Mouse (Mus musculus) midbrain, embryonic 12.5 days (tissue): ENCODE data around the gene Uncx. TPM values are rescaled to one million over a fixed set of nuclear protein-coding genes. Genes with fewer than 3 reads are reported as not detected.

Experiments used
- ATAC-seq: fragments of 200-750 bp; cut with Nextera tagmentation; 2 replicates; pipeline ENCODE4 v1.8.0; 2017; ENCODE audit warnings: low read depth, moderate TSS enrichment, moderate library complexity; ENCODE audit not compliant: low FRiP score
- H3K27ac ChIP-seq: fragments of 300-500 bp; sonication (generic); replicated peaks from 2 replicates; pipeline ENCODE4 v1.5.1; 2016; ENCODE audit warnings: mild to moderate bottlenecking
- H3K27me3 ChIP-seq: fragments of 300-500 bp; sonication (generic); 2 replicates; pipeline ENCODE4 v1.6.1; 2016; ENCODE audit warnings: mild to moderate bottlenecking
- H3K36me3 ChIP-seq: fragments of 300-500 bp; sonication (generic); 2 replicates; pipeline ENCODE4 v1.6.1; 2016
- H3K4me1 ChIP-seq: fragments of 300-500 bp; sonication (generic); 2 replicates; pipeline ENCODE4 v1.6.1; 2016
- H3K4me2 ChIP-seq: fragments of 300-500 bp; sonication (generic); replicated peaks from 2 replicates; pipeline ENCODE4 v1.6.1; 2016; ENCODE audit warnings: mild to moderate bottlenecking, moderate library complexity
- H3K4me3 ChIP-seq: fragments of 300-500 bp; sonication (generic); 2 replicates; pipeline ENCODE4 v1.5.1; 2016; ENCODE audit warnings: mild to moderate bottlenecking
- H3K9ac ChIP-seq: fragments of 300-500 bp; sonication (generic); replicated peaks from 2 replicates; pipeline ENCODE4 v1.6.1; 2016; ENCODE audit warnings: mild to moderate bottlenecking, moderate library complexity
- H3K9me3 ChIP-seq: fragments of 300-500 bp; sonication (generic); 2 replicates; pipeline ENCODE4 v1.6.1; 2016; ENCODE audit warnings: mild to moderate bottlenecking
- WGBS: fragments of 180-500 bp; shearing (Covaris S2); methylation state at CpG from one replicate; pipeline ENCODE4 v1.1.7; 2016; 5-methylcytosine and 5-hydroxymethylcytosine counted together
- polyA plus RNA-seq: library from polyadenylated mRNA; unstranded; fragments of >200 nt; fragmentation: Nextera tagmentation; extraction: Ambion mirVana; gene quantifications from 2 replicates; pipeline ENCODE4 v1.2.1, GENCODE M21; 2016

The Uncx gene
- polyA plus RNA-seq, 1 experiment from 2014 or later, result 90.8 TPM

DNA sequence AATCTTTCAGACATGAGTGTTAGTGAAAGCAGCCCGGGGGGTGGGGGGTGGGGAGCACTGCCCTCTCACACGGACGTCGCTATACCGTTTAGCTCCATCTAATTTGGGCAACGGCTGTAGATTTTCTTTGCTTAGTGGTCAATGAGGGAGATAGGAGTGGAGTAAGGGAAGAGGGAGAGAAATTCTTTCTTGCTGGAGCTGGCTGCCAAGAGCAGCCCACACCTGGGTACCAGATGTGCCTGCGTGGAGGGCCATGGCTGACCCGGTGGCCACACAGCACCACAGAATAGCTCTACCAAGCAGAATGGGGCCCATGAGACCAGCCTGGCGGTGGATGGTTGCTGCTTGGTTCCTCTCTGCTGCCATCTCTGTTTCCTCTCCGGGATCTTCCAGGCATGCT is 21.3 kb upstream of the Uncx start:
- Histone ChIP-seq H3K27ac (no peak overlapping the region), H3K4me2 (no peak overlapping the region), H3K4me3 (no peak overlapping the region), H3K9ac (no peak overlapping the region), H3K4me1 (no peaks in the 10 kb centered on the region), H3K9me3 (no peaks in the 10 kb centered on the region), H3K27me3 (peaks cover 40% of the 10 kb centered on the region; the same call in 1 of the 2 replicates), H3K36me3 (no peaks in the 10 kb centered on the region)
- WGBS, result 85% methylated on average over 10 of the region's 10 CpGs
- ATAC-seq, result no peak

DNA sequence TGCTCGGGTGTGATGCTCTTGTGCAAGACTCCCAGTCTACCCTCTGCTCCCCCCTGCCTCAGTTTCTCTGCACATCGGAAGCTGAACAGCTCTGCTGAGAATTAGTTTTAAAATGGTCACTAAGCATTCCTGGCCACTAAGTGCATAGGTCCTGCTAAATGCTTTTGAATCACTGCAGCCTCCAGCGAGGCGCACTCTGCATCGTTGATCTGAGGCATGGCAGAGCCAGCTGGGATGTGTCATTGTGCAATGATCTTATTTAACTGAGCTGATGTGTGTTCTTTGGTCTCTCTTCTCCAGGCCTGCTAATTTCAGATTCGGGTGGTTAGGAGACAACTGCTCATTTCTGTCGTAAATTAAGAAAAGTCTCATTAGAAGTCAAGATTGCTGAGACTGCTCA is 14.4 kb upstream of the Uncx start:
- Histone ChIP-seq H3K27ac (no peak overlapping the region), H3K4me2 (no peak overlapping the region), H3K4me3 (no peak overlapping the region), H3K27me3 (peaks cover 72% of the 10 kb centered on the region), H3K4me1 (peaks cover 8% of the 10 kb centered on the region), H3K9me3 (no peaks in the 10 kb centered on the region), H3K9ac (no peak overlapping the region), H3K36me3 (no peaks in the 10 kb centered on the region)
- WGBS, result 76% methylated on average over 7 of the region's 7 CpGs
- no peak for ATAC-seq

DNA sequence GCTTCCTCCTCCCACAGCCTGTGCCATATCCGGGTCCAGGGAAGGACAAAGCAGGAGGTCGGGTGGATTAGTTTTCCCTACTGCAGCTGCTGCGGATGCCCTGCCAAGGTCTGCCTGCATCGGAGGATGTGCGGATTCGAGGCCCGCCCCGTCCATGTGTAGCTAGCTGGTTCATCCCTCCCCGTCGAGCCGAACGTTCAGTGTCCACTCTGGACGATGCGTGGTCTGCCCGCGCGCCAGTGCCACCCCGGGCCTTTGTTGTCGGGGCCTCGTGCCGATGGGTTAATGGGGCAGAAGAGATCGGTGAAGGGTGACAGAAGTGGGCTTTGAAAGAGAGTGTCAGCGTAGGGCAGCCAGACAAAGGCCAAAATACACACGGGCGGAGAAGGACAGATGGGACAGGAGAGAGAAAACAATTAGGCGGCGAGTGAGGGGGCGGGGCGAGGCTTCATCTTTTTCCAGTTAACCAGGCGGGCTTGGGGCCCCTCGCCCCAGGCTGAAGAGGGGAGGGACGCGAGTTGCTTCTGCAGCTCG is 7.8 kb upstream of the Uncx start:
- peaks cover 76% of the 10 kb centered on the region for H3K27me3 ChIP-seq
- WGBS, result under 1% methylated on average over 34 of the region's 34 CpGs

DNA sequence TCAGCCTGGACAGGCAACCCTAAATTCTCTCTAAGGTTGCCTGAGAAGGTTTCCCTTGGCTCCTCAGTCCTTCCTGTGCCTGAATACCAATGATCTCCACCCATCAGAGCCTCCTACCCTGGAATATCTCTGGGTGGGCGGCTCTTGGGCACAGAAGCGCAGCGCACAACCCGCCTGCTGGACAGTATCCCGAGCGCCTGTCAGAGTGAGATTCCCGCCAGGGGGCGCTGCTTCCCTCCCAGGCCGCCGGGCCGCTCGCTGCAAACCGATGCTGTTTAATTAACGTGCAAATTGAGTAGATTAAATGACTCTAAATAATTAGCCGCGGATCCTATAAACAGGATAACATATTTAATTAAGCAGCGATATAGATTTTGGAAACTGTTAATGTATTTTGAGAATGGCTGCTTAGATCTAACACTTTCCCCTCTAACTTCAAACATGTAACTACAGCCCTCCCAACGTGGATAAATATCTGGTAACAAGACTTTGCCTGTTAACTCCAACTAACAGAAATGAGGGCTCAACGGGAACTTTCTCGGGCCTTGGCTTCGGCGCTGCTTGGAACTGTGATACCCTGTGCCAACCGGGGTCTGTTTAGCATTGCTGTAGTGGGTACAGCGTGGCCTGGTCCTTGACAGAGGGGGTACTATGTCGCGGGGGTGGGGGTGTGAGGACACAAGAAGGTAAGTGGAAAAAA is 6.9 kb upstream of the Uncx start:
- Histone ChIP-seq H3K4me1 (peaks cover 51% of the 10 kb centered on the region), H3K9ac (no peak overlapping the region)
- peak; percentile 36; the same call in 1 of the 2 replicates for ATAC-seq

More for the DNA sequence above, 7.8 kb upstream of the Uncx start:
- Histone ChIP-seq H3K27ac (peak overlapping the region; percentile 89), H3K36me3 (no peaks in the 10 kb centered on the region), H3K9ac (no peak overlapping the region; the same call in 1 of the 2 replicates), H3K9me3 (no peaks in the 10 kb centered on the region), H3K4me1 (peaks cover 45% of the 10 kb centered on the region), H3K4me3 (peak overlapping the region; percentile 23; the same call in 1 of the 2 replicates), H3K4me2 (peak overlapping the region; percentile 37)
- ATAC-seq, result peak; percentile 62

DNA sequence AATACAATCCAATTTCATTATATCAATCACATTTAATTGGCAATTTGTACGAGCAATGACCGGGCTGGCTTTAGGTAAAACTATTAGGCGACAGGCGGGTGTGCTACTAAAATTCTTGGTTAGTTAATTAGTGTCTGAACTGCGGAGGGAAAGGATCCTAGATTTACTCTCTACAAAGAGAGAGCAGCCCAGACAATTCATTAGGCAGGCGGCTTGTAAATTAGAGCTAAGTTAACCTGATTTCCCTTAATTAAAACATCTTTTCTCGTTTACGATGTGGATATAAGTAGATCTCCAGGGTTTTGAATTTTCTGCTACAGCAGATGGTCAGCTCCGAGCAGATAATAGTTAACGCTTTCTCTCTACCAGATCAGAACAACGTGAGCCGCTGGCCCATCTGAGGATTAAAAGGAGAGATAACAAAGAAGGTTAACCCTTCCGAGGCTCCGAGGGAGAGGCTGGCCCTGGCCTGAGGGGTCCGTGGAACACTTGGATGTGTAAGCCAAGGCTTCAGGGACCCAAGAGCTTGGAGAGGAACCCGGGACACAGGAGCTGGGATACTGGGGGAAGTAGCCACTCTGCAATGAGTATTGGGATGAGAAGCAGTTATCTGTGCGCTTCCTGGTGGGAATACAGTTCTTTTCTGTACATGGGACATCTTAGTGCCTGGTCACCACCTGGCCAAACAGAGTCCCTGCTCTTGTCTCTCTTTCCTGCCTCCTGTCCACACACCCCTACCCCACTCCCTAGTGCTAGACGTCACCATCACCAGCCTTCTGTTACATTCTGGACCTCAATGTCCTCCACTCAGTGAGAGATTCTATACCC is 6.2 kb upstream of the Uncx start:
- H3K36me3 ChIP-seq, result no peaks in the 10 kb centered on the region
- H3K27me3 ChIP-seq, result peaks cover 82% of the 10 kb centered on the region

More for the DNA sequence above, 6.9 kb upstream of the Uncx start:
- no peaks in the 10 kb centered on the region for H3K9me3 ChIP-seq
- H3K4me3 ChIP-seq, result no peak overlapping the region
- H3K27ac ChIP-seq, result peak overlapping the region; percentile 89
- H3K27me3 ChIP-seq, result peaks cover 80% of the 10 kb centered on the region
- 1% methylated on average over 26 of the region's 26 CpGs for whole genome bisulfite sequencing
- peak overlapping the region; percentile 37 for H3K4me2 ChIP-seq
- H3K36me3 ChIP-seq, result no peaks in the 10 kb centered on the region

DNA sequence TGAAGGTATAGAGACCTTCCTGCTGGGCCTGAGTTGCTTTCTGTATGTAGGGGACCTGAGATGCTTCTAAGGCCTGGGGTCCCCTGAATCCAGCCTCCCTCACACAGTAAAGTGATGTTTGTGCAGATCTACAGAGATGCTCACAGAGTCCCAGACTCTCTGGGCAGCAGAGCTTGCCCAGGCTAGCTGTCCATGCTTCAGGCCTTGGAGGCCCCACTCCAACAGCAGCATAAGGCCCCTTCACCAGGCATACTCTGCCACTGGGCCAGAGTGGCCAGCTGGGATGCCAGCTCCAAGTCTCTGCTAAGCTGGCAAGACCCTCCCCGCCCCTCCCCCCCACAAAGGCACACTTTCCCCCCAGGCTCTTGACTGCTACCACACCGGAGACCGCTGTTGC is 5.6 kb upstream of the Uncx start:
- Histone ChIP-seq H3K9me3 (no peaks in the 10 kb centered on the region), H3K4me1 (peaks cover 53% of the 10 kb centered on the region), H3K27ac (peak overlapping the region; percentile 89), H3K4me3 (no peak overlapping the region), H3K9ac (no peak overlapping the region), H3K27me3 (peaks cover 81% of the 10 kb centered on the region), H3K36me3 (no peaks in the 10 kb centered on the region), H3K4me2 (peak overlapping the region; percentile 20)
- 5% methylated on average over 3 of the region's 3 CpGs for WGBS
- ATAC-seq, result no peak

More for the DNA sequence above, 6.2 kb upstream of the Uncx start:
- Histone ChIP-seq H3K4me1 (peaks cover 51% of the 10 kb centered on the region), H3K4me3 (no peak overlapping the region), H3K9me3 (no peaks in the 10 kb centered on the region), H3K9ac (no peak overlapping the region), H3K4me2 (peak overlapping the region; percentile 37), H3K27ac (peak overlapping the region; percentile 89)
- WGBS, result 2% methylated on average over 18 of the region's 18 CpGs
- ATAC-seq, result 0 out of 2 replicates have a peak, but pooled peaks have one; percentile 17

DNA sequence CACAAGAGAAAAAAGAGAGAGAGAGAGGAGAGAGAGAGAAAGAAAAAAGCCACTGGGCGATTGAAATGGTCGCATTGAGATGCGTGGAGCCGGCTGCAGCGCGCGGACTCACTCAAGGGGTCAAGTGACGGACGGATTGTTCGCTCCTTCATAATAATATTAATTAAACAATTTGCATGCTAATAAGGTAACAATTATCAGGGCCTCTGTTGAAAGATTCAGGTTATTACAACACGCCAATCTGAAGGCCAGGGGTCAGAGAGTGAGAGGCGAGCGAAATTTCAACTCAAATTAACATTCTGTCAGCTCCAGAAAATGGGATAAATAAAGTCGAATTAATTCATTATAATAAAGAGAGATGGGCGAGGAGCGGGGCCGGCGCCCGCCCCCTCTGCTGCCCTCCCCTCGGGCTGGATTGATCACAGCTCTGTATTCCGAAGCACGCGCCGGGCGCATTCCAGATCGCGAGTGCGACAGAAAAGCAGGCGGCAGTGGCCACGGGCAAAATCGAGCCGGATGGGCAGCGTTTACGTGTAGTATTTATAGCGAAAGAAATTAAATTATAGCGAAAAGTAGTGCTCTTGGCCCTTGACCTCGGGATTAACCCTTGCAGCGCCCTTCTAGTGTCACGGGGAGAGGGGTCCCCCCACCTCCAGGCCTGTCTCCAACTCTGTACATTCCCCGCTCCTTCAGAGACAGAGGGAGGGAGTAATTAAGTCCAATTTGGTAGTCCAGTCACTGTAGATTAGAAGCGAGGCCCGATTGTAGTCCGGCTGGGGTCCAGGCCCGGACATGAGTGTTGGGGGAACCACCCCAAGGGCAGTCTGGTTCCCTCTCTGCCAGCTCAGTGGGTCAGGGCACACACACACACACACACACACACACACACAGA is 1.9 kb upstream of the Uncx start:
- H3K4me3 ChIP-seq, result peak overlapping the region; percentile 25
- H3K27me3 ChIP-seq, result peaks cover 85% of the 10 kb centered on the region
- H3K36me3 ChIP-seq, result no peaks in the 10 kb centered on the region
- H3K4me2 ChIP-seq, result peak overlapping the region; percentile 41
- ATAC-seq, result no peak
- no peaks in the 10 kb centered on the region for H3K9me3 ChIP-seq
- peaks cover 58% of the 10 kb centered on the region for H3K4me1 ChIP-seq
- 1% methylated on average over 44 of the region's 44 CpGs for WGBS
- H3K27ac ChIP-seq, result peak overlapping the region; percentile 89
- 0 out of 2 replicates have a peak overlapping the region, but pooled peaks have one; percentile 8 for H3K9ac ChIP-seq

DNA sequence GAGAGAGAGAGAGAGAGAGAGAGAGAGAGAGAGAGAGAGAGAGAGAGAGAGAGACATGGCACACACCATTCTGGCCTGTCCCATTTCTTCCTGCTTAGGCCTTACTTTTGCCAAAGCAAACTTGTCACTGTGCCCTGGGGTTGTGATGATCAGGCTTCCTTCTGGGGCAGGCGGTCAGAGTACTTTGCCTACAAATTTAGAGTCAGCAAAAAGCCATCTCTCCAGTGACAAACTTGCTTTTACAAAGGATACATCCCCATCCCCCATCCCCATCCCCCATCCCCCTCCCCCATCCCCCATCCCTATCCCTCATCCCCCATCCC is 1.3 kb upstream of the Uncx start:
- Histone ChIP-seq H3K4me2 (peak overlapping the region; percentile 41; the same call in 1 of the 2 replicates), H3K27ac (peak overlapping the region; percentile 89), H3K36me3 (no peaks in the 10 kb centered on the region), H3K4me3 (no peak overlapping the region), H3K27me3 (peaks cover 86% of the 10 kb centered on the region), H3K4me1 (peaks cover 59% of the 10 kb centered on the region), H3K9ac (no peak overlapping the region), H3K9me3 (no peaks in the 10 kb centered on the region)
- 0% methylated on average over 1 of the region's 1 CpGs for WGBS
- no peak for ATAC-seq

DNA sequence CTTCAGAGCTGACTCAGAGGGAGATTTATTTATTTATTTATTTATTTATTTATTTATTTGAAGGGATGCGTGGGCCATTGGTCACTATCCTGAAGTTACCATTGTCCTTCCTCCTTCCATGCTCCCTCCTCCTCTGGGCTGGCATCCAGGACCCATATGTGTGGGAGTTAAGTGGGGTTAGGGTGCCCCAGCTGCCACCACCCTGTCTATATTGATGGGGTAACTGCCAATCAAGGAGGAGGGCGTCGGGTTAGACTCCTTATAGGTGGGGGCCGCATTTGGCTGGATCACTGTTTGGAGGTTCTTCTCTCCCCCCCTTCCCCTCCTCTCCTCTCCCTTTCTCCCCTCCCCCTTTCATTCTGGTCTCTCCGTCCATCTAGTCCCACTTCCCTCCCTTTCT is 738 bp upstream of the Uncx start:
- peak overlapping the region; percentile 56 for H3K4me3 ChIP-seq
- no peaks in the 10 kb centered on the region for H3K9me3 ChIP-seq
- peaks cover 58% of the 10 kb centered on the region for H3K4me1 ChIP-seq
- peak overlapping the region; percentile 90 for H3K27ac ChIP-seq
- WGBS, result 2% methylated on average over 5 of the region's 5 CpGs
- no peak overlapping the region for H3K9ac ChIP-seq
- H3K4me2 ChIP-seq, result peak overlapping the region; percentile 52
- no peak for ATAC-seq
- peaks cover 86% of the 10 kb centered on the region for H3K27me3 ChIP-seq
- H3K36me3 ChIP-seq, result no peaks in the 10 kb centered on the region

DNA sequence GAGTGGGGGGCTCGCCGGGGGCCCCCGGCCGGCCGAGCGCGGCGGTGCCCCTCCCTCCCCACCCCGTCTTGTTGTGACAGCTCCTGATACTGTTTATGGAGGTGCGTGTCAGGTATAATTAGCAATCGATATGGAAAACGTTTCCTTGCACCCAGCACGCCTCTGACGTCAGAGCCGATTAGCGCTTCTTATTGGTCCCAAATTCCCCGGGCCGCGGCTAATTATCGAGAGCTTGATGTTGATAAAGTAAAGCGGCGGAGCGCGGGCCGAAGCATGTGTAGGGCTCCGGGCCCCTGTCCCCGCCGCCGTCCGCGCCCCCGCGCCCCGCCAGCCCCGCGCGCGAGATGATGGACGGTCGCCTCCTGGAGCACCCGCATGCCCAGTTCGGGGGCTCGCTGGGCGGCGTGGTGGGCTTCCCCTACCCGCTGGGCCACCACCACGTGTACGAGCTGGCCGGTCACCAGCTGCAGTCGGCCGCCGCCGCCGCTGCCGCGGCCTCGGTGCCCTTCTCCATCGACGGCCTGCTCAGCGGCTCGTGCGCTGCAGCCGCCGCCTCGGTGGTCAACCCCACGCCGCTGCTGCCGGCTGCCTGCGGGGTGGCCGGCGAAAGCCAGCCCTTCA is 466 bp downstream of the Uncx start:
- Histone ChIP-seq H3K9me3 (no peaks in the 10 kb centered on the region), H3K4me1 (peaks cover 49% of the 10 kb centered on the region), H3K4me3 (peak overlapping the region; percentile 56), H3K27ac (peak overlapping the region; percentile 90), H3K36me3 (no peaks in the 10 kb centered on the region), H3K4me2 (peak overlapping the region; percentile 52), H3K27me3 (peaks cover 86% of the 10 kb centered on the region), H3K9ac (peak overlapping the region; percentile 78)
- under 1% methylated on average over 71 of the region's 71 CpGs for WGBS
- peak; percentile 28; the same call in 1 of the 2 replicates for ATAC-seq
